Mouse (Mus musculus) mature B cell (primary cell): ENCODE measurements around the gene Pln.

ENCODE experiments used
- in situ Hi-C: fragments of 300-500 bp; cut with MboI; formaldehyde crosslinking; loops from 2 replicates; pipeline ENCODE4 v1.14.3; 2019

The Pln gene

DNA sequence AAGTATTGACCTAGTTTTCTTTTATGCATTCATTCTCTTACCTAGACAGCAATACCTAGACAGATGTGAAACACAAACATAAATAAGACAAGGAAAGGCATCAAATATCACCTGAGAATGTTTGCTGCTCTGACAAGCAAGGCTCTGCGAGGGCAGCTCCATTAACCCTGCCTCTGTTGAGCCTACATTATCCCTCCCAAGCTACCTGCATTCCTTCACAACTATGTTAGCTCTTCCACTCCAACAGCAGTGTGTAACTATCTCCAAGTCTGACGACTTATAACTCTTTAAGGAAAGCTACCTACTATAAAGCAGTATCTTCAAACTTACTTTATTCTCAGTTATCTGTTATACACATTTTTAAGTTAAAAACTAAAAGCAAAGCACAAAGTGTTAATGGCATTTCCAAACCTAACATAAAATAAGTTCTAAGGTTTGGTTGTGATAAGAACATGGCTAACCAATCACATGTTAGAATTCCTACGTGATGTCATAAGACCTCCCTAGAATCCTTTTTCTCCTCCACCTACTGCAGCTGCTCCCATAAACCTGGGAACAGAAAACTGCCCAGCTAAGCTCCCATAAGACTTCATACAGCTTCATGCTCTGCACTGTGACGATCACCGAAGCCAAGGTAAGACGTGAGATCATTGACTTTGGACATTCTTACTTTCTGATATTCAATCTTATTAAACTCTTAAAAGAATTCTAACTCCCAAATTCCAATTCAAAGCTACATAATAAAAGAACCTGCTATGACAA is at the start of gene Pln:
TSS of gene Pln (plus strand) at position 506 of the 762 bp plus-strand sequence.
- in situ Hi-C loops = no loop called here

DNA sequence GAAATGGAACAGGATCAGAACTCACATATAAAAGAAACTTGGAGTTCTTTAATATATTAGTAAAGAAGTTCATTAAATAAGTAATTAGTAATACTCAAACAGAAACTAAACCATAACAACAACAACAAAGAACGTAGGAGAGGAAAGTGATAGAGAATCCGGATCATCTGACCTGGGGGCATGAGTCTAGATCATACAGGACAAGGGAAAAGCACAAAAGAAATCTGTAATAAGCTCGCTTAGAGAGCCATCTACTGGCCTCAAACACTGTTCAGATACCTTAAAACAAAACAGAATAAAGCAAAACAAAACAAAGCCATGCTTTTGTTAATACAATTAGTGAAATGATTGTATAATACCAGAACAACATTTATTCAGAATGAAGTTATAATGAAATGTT is 31.6 kb upstream of the Pln start:
- in situ Hi-C loops = no loop called here

DNA sequence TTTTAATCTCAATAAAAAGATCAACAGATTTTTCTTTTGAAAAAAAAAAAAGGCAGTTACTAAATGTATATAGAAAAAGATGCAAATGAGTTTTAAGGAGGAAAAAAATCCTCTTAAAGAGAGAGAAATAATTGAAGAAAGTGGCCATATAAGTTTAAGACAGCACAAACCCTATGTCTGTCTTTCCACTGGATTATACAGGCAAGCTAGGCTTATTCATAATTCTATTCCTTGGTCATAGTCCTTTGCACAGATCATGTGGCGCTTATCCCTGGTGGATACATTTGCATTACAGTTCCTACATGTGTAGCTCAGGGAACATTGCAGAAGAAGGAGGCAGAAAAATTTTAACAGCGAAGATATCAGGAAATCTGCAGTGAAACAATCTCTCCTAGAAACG is 30.8 kb upstream of the Pln start:
- in situ Hi-C loops = no loop called here

DNA sequence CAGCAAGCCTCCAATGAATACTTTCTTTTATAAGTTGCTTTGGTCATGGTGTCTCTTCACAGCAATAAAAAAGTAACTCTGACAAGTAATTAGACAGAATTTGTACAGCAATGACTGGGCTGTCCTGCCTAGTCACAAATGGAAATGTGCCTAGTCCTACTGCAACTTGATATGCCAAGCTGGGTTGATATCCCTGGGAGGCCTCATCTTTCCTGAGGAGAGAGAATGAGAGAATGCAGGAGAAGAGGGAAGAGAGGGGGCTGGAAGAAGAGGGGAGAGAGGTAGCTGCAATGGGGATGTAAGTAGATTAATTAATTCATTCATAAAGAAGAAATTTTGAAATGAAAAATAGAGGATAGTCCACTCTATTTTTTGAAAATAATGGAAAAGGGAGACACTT is 14.1 kb upstream of the Pln start:
- in situ Hi-C loops = no loop called here

DNA sequence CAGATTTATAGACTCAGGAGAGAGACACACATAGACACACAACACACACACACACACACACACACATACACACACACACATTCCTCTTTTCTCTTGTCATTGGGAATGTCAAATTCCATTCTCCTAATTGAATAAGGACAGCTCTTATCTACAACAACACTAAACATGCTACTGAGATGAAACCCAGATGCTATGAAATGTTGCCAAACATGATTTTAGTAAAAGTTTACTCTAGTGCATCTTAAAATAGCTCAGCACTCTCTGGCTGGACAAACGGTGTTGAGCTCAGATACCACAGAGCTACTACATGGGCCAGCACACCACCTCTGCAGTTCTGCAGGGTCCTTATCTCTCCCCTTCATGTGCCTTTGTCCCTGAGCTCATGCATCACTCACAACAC is 12.8 kb upstream of the Pln start:
- in situ Hi-C loops = no loop called here

DNA sequence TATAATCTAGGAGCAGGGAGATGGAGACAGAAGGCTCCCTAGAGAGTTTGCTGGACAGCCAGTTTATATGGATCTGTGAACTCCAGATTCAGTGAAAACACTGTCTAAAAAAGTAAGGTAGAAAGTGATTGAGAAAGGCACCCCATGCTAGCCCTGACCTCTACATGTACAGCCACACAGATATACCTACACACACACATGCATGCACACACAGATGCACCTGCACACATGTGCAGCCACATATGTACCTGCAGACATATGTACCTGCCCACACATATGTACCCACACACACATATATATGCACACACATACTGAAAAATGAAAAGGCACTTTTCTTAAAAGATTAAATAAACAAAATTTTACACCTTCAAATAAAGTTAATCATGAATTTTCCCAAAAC is 11.1 kb upstream of the Pln start:
- in situ Hi-C loops = no loop called here

DNA sequence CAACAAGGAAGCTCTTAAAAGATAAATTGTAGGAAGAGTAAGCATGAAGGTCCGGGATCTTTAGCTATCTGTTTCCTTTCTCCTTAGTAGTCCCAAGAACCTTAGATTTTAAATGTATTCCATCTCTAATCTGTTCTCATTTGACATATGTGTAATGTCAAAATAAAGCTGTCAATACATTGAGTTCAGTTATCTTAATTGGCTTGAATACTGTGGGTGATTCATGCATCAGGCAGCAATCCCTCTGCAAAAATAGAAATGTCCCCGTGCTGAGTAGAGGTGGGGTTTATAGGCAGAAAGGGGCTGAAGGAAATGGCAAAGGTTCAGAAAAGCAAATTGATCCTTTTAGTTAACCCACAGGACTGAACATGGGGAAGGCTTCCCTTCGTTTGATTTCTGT is 8.2 kb upstream of the Pln start:
- in situ Hi-C loops = no loop called here

DNA sequence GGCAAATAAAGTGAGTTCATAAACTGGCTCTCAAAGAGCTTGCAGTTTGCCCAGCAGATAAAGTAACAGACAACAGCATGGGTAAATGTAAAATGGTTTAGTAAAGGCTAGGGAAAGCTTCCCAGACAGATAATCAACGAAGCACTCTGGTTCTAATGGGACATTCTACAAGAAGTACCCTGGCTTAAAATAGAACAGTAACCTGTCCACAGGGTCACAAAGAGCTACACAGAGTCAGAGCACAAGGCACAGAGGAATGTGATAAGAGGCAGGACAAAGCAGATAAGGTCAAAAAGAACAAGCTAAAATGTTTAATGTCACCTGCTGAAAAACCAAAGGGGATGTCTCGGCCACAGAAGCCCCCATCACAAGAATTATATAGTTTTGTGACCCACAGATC is 4.7 kb upstream of the Pln start:
- in situ Hi-C loops = no loop called here

DNA sequence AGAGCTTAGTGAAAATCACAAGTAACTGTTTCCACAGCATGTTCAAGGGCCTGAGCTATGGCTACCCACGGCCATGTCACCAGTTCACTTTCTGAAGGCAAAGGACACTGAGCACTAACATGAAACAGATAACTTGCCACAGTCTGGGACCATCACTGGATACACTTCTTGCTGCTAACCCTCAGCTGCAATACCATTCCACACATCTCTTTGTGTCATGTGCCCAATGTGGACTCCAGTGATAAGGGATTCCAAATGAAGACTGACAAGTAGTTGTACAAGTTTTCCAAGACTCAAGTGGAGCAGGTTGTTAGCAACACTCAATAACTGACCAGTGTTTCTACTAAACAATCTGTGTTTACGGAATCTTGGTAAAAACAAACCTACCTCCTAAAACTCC is 2.2 kb upstream of the Pln start:
- in situ Hi-C loops = no loop called here

DNA sequence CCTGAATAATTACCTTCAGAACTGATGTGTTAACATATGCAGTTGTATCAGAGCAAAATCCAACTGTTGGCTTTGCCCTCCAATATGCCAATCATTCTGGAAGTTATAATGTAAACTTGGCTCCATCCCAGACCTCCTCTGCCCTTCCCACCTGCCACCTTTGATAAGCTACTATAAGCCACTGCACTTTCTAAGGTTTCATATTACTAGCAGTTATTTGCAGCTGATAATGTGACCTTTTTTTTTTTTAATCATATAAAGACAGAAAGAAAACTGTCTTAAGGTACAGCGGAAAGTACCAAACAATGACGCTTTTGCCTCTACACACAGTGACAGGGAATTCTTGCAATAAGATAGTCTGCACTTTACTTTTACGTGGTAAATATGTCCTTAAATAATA is 1.5 kb upstream of the Pln start:
- in situ Hi-C loops = no loop called here

DNA sequence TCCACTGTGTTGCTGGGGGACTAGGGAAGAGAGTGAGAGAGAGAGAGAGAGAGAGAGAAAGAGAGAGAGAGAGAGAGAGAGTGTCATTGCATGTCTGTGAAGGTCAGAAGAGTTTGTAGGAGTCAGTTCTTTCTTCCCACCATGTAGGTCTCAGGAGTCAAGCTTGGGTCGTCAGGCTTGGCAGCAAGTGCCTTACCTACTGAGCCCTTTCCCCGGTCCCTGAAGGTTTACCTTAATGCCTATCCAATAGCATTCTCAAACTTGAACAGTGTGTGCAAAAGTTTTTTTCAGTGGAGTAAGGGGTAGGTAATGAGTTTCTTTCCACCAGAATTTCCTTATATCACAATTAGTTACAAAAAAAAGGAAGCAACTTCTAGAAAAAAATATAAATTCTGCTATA is 1.6 kb downstream of the Pln start:
- in situ Hi-C loops = no loop called here

DNA sequence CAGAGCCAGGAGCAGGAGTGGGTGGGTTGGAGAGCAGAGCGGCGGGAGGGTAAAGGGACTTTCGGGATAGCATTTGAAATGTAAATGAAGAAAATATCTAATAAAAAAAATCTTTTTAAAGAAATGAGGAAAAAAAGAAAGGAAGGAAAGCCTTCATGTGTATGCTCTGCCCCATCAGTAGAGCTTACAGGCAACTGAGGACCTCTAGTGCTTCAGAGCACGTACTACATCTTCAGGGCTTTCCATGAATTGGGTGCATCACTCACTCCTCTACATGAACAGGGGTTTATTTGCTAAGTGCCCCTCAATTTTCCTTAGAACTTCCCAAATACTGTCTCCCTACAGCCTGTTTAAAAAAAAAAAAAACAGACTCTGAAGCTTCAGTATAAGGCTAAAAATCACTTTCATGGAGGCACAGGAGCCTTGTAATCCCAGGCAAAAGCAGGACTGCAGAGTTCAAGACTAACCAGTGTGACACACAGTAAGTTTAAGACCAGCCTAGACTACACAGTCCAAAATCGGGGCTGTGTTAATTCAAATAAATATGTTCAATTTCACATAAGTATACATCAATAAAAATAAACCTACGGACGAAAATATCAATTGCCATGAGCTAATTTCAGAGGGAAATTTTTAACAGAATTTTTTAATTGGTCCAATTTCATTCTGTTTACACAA is 4.0 kb downstream of the Pln start:
- in situ Hi-C loops = loop anchor here (10.0 kb wide), 1 partner anchor 173 kb away; no protein-coding TSS in a partner anchor

DNA sequence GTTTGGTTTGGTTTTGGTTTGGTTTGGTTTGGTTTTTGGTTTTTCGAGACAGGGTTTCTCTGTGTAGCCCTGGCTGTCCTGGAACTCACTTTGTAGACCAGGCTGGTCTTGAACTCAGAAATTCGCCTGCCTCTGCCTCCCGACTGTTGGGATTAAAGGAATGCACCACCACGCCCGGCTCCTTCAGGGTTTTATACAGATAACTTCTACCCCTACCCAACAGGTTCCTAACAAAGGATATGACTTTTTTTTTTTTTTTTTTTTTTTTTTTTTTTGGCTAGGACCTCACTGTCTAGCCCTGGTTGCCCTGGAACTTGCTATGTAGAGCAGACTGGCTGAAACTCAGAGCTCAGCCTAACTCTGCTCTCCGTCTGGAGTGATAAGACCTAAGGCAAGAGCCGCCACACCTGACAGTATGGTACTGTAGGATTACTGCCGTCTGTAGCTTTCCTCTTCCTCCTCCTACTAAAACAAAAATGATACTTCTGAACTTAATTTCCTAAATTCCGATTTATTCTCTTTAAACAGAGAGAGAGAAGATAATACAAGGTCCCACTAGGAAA is 4.8 kb downstream of the Pln start:
- in situ Hi-C loops = loop anchor here (10.0 kb wide), 1 partner anchor 173 kb away; no protein-coding TSS in a partner anchor

DNA sequence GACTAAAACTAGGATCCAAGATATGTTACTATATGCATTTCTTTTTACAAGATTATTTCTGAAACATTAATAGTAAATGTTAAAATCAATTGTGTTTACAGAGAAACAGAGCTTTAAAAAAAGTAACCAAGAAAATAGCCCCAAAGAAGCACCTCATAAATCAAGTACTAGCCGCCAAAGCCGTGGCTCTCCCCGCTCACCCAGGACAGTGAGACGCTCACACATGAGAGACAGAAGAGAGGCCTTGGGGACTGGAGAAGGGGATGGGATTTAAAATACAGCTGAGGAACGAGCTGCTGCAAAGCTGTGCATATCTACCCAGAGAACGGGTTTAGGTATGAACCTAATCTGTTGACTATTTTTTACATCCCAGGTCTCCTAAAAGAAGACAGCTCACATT is 5.9 kb downstream of the Pln start:
- in situ Hi-C loops = loop anchor here (10.0 kb wide), 1 partner anchor 171 kb away; no protein-coding TSS in a partner anchor

DNA sequence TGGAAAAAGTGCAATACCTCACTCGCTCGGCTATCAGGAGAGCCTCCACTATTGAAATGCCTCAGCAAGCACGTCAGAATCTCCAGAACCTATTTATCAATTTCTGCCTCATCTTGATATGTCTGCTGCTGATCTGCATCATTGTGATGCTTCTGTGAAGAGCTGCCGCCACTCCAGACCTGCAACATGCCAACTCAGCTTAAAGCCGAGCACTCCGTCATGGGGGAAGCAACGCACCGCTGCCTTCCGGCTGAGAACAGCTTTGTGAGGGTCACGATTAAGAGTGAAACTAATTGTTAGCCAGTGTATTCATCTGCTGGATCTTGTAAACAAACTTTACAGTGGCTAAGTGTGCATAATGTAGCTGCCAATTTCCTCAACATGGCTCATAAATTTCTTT is 6.4 kb downstream of the Pln start:
- in situ Hi-C loops = loop anchor here (10.0 kb wide), 1 partner anchor 171 kb away; no protein-coding TSS in a partner anchor

DNA sequence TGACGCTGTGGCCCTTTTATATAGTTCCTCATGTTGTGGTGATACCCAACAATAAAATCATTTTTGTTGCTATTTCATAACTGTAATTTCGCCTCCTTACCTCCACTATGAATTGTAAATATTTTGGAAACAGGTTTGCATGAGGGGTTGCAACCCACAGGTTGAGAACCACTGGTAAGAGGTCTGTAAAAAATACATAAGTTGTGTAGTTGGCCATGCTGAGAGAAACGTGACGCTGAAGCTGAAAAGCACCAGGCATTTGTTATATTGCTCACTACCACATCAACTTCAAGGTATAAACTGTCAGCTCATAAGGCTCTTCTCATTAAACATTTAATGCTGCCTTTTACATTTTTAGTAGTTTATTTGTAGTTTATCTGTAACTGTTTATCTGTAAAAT is 8.0 kb downstream of the Pln start:
- in situ Hi-C loops = loop anchor here (10.0 kb wide), 1 partner anchor 169 kb away; no protein-coding TSS in a partner anchor

DNA sequence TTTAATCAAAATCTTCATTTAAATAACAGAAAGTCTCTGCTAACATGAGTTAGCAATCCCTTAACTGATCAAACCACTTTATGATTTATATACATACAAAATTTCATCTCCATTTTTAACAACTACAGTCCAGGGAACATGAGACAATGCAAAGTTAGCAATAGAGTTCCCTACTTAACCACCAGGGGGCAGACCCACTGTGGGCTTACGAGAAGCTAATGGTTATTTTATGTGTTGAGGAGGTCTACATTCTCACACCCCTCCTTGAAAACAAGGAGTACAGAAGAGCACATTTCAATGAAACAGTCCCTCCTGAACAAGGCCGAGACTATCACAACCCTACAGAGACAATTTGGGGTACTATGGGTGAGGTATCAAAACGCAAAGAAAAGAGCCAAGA is 9.0 kb downstream of the Pln start:
- in situ Hi-C loops = loop anchor here (10.0 kb wide), 1 partner anchor 168 kb away; no protein-coding TSS in a partner anchor

DNA sequence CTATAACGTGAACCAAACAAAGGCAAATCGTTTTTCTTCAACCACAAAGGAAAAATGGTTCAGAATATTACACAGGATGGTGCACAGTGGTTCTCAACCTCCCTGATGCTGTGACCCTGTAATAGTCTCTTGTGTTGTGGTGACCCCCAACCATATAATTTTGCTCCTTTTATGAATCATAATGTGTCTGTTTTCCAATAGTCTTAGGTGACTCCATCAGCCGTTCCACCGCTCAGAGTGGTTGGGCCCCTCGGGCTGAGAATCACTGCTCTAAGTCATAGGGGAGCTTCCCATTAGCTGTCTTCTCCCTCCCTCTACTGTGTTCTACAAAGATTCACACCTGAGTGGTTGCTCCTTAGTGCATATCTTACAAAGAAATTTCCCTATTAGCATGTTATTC is 9.4 kb downstream of the Pln start:
- in situ Hi-C loops = loop anchor here (10.0 kb wide), 1 partner anchor 168 kb away; no protein-coding TSS in a partner anchor

DNA sequence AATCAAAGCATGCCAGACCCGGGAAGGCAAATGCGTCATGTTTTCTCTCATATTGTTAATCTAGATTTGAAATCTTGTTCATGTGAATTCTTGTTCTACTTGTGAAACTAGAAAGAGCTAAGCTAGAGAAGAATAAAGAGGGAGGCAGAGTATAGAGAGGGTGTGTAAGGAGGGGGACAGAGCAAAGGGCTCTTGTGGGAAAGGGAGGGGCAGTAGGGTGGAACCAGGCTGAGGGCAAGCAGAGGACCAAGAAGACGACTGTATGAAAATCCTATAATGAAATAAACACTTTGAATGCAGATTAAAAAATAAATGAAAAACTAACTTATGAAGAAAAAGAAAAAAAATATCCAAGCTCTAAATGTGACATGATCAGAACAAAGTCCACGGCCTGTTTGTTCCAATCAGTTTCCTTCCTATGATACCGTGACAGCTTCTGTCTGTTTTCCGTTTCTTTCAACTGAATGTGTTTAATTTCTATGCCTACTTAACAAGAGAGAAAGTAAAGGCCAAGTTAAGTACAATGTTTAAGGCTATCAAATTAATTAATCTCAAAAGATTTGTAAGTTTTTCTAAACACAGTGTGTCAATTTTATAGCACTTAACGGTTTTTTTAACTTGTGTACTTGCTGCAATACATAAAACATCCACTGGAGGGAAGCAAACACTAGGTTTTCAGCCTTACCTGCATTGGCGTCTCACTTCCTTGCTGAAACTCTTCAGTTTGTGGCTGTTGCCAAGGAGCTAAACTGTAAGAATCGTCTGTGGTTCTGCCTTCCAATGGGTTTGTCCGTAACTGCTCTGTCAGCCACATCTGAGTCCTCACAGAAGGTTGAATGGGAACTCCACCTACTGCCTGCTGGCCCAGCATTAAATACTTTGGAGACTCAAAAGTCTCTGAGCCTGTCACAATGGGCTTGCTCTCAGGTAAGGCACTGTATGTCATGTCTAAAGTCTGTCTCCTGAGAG is 10.6 kb downstream of the Pln start:
- in situ Hi-C loops = loop anchor here (10.0 kb wide), 1 partner anchor 167 kb away; no protein-coding TSS in a partner anchor

DNA sequence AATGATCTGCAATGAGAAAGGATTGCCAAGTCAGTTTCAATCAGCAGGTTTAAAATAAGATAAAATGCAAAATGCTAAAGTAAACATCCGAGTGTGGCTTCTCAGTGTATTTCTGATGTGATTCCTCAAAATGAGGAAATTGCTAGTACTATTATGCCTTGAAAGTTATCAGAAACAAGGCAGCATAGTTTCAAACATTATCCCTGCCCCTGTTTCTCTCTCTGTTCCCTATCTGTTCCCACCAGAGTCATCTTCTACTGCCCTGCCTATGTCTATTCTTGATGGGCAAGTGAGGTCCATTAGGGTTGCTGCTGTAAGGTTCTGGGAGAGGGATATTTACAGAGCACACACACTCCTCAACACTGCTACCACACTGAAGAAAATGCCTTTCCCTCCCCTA is 11.8 kb downstream of the Pln start:
- in situ Hi-C loops = loop anchor here (10.0 kb wide), 1 partner anchor 166 kb away; no protein-coding TSS in a partner anchor

DNA sequence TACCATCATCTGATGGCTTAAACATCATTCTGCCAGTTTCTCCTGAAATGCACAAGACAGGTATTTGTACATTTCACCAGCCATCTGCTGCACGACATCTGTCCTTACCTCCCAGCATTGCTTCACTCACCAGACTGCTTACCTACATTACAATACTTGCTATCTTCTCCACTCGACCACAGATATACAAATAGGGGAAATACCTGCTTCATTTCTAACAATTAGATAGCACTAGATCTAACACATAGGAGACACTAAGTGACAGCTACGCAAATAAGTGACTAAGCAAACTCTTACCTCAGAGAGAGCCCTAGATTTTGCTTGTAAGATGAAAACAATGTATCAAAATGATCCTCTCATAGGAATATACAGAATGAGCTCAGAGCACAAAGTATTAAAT is 16.2 kb downstream of the Pln start:
- in situ Hi-C loops = no loop called here

DNA sequence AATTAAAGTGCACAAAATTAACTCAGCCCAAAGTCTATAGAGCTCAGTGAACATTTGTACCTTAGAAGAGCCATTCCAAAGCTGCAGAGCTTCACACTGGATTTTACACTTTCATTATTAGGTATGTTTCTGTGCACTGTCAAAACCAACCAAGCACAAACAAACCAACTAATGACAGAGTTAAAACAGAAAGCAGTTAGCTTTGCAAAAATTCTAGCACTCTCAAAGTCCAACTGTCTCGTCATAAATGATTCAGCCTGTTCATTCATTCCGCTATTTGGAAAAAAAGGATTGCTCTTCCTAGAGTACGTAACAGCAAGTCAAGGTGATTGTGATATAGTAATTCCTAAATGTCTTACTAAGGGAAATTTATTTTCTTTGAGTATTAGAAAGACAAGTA is 21.5 kb downstream of the Pln start:
- in situ Hi-C loops = no loop called here
